Mouse (Mus musculus): ENCODE results near the gene Gm16253. TPM values are rescaled to one million over a fixed set of nuclear protein-coding genes. Genes with fewer than 3 reads are reported as not detected.

Gm16253 gene
- polyA plus RNA-seq, 1 experiment from 2014 or later, result 1.5 TPM

- no peak overlapping the region for H3K4me3 ChIP-seq (ENCODE audit: low read depth, low read length)
- 75% methylated on average over 8 of the region's 8 CpGs for WGBS (ENCODE audit: insufficient replicate concordance)
- peaks cover 13% of the 10 kb centered on the region for H3K4me1 ChIP-seq (ENCODE audit: control insufficient read depth, insufficient read depth, low read length)
- H3K27ac ChIP-seq (ENCODE audit: low read depth, low read length), result no peak overlapping the region
- H3K27me3 ChIP-seq (ENCODE audit: control insufficient read depth, insufficient read depth, low read length), result no peaks in the 10 kb centered on the region
- ATAC-seq (replicated peaks; ENCODE audit: insufficient number of reproducible peaks, low FRiP score, low TSS enrichment), result no peak
- no peak overlapping the region for H3K9ac ChIP-seq (ENCODE audit: low read depth, low read length)
- no peaks in the 10 kb centered on the region for H3K9me3 ChIP-seq (replicated peaks; ENCODE audit: control insufficient read depth, low read length)
- H3K36me3 ChIP-seq (ENCODE audit: control insufficient read depth, insufficient read depth, low read length), result no peaks in the 10 kb centered on the region
- no peak overlapping the region for H3K4me2 ChIP-seq
These were observed 9.9 kb upstream of the Gm16253 start for GRCm38 (mm10) chr3:96566661-96567450.

- H3K4me2 ChIP-seq, result no peak overlapping the region
- H3K9ac ChIP-seq (ENCODE audit: low read depth, low read length), result no peak overlapping the region
- no peaks in the 10 kb centered on the region for H3K27me3 ChIP-seq (ENCODE audit: control insufficient read depth, insufficient read depth, low read length)
- ATAC-seq (replicated peaks; ENCODE audit: insufficient number of reproducible peaks, low FRiP score, low TSS enrichment), result no peak
- no peak overlapping the region for H3K27ac ChIP-seq (ENCODE audit: low read depth, low read length)
- H3K4me1 ChIP-seq (ENCODE audit: control insufficient read depth, insufficient read depth, low read length), result peaks cover 17% of the 10 kb centered on the region
- no peaks in the 10 kb centered on the region for H3K36me3 ChIP-seq (ENCODE audit: control insufficient read depth, insufficient read depth, low read length)
- H3K4me3 ChIP-seq (ENCODE audit: low read depth, low read length), result no peak overlapping the region
- 76% methylated on average over 8 of the region's 8 CpGs for WGBS (ENCODE audit: insufficient replicate concordance)
- no peaks in the 10 kb centered on the region for H3K9me3 ChIP-seq (replicated peaks; ENCODE audit: control insufficient read depth, low read length)
These were observed 8.2 kb upstream of the Gm16253 start for GRCm38 (mm10) chr3:96568605-96569004.

GRCm38 (mm10) chr3:96569506-96569905, 7.3 kb upstream of the Gm16253 start:
- no peak overlapping the region for H3K4me2 ChIP-seq
- no peaks in the 10 kb centered on the region for H3K36me3 ChIP-seq (ENCODE audit: control insufficient read depth, insufficient read depth, low read length)
- no peak overlapping the region for H3K4me3 ChIP-seq (ENCODE audit: low read depth, low read length)
- no peaks in the 10 kb centered on the region for H3K9me3 ChIP-seq (replicated peaks; ENCODE audit: control insufficient read depth, low read length)
- no peak for ATAC-seq (replicated peaks; ENCODE audit: insufficient number of reproducible peaks, low FRiP score, low TSS enrichment)
- 84% methylated on average over 13 of the region's 13 CpGs for WGBS (ENCODE audit: insufficient replicate concordance)
- H3K27ac ChIP-seq (ENCODE audit: low read depth, low read length), result no peak overlapping the region
- peaks cover 21% of the 10 kb centered on the region for H3K4me1 ChIP-seq (ENCODE audit: control insufficient read depth, insufficient read depth, low read length)
- no peaks in the 10 kb centered on the region for H3K27me3 ChIP-seq (ENCODE audit: control insufficient read depth, insufficient read depth, low read length)
- no peak overlapping the region for H3K9ac ChIP-seq (ENCODE audit: low read depth, low read length)

GRCm38 (mm10) chr3:96569966-96570605, 6.7 kb upstream of the Gm16253 start:
- no peak for ATAC-seq (replicated peaks; ENCODE audit: insufficient number of reproducible peaks, low FRiP score, low TSS enrichment)
- Histone ChIP-seq H3K9me3 (replicated peaks; ENCODE audit: control insufficient read depth, low read length) (no peaks in the 10 kb centered on the region), H3K27me3 (ENCODE audit: control insufficient read depth, insufficient read depth, low read length) (no peaks in the 10 kb centered on the region), H3K27ac (ENCODE audit: low read depth, low read length) (no peak overlapping the region), H3K36me3 (ENCODE audit: control insufficient read depth, insufficient read depth, low read length) (no peaks in the 10 kb centered on the region), H3K4me1 (ENCODE audit: control insufficient read depth, insufficient read depth, low read length) (peaks cover 21% of the 10 kb centered on the region), H3K9ac (ENCODE audit: low read depth, low read length) (no peak overlapping the region), H3K4me2 (no peak overlapping the region), H3K4me3 (ENCODE audit: low read depth, low read length) (no peak overlapping the region)
- WGBS (ENCODE audit: insufficient replicate concordance), result 76% methylated on average over 11 of the region's 11 CpGs

- no peaks in the 10 kb centered on the region for H3K36me3 ChIP-seq (ENCODE audit: control insufficient read depth, insufficient read depth, low read length)
- peak overlapping the region; percentile 50 for H3K27ac ChIP-seq (ENCODE audit: low read depth, low read length)
- no peaks in the 10 kb centered on the region for H3K9me3 ChIP-seq (replicated peaks; ENCODE audit: control insufficient read depth, low read length)
- no peak overlapping the region for H3K9ac ChIP-seq (ENCODE audit: low read depth, low read length)
- no peak overlapping the region for H3K4me3 ChIP-seq (ENCODE audit: low read depth, low read length)
- ATAC-seq (replicated peaks; ENCODE audit: insufficient number of reproducible peaks, low FRiP score, low TSS enrichment), result no peak
- no peaks in the 10 kb centered on the region for H3K27me3 ChIP-seq (ENCODE audit: control insufficient read depth, insufficient read depth, low read length)
- 59% methylated on average over 7 of the region's 7 CpGs for WGBS (ENCODE audit: insufficient replicate concordance)
- no peak overlapping the region for H3K4me2 ChIP-seq
- H3K4me1 ChIP-seq (ENCODE audit: control insufficient read depth, insufficient read depth, low read length), result peaks cover 25% of the 10 kb centered on the region
These were observed 6.1 kb upstream of the Gm16253 start for GRCm38 (mm10) chr3:96570643-96571042.

- no peak overlapping the region for H3K4me3 ChIP-seq (ENCODE audit: low read depth, low read length)
- H3K27ac ChIP-seq (ENCODE audit: low read depth, low read length), result no peak overlapping the region
- whole genome bisulfite sequencing (ENCODE audit: insufficient replicate concordance), result 67% methylated on average over 2 of the region's 2 CpGs
- H3K4me1 ChIP-seq (ENCODE audit: control insufficient read depth, insufficient read depth, low read length), result peaks cover 32% of the 10 kb centered on the region
- H3K9ac ChIP-seq (ENCODE audit: low read depth, low read length), result no peak overlapping the region
- H3K36me3 ChIP-seq (ENCODE audit: control insufficient read depth, insufficient read depth, low read length), result no peaks in the 10 kb centered on the region
- H3K4me2 ChIP-seq, result no peak overlapping the region
- H3K9me3 ChIP-seq (replicated peaks; ENCODE audit: control insufficient read depth, low read length), result no peaks in the 10 kb centered on the region
- no peak for ATAC-seq (replicated peaks; ENCODE audit: insufficient number of reproducible peaks, low FRiP score, low TSS enrichment)
- no peaks in the 10 kb centered on the region for H3K27me3 ChIP-seq (ENCODE audit: control insufficient read depth, insufficient read depth, low read length)
These were observed 5.4 kb upstream of the Gm16253 start for GRCm38 (mm10) chr3:96571336-96571735.

GRCm38 (mm10) chr3:96571896-96572698, 4.7 kb upstream of the Gm16253 start:
- Histone ChIP-seq H3K4me1 (ENCODE audit: control insufficient read depth, insufficient read depth, low read length) (peaks cover 38% of the 10 kb centered on the region), H3K27ac (ENCODE audit: low read depth, low read length) (0 out of 2 replicates have a peak overlapping the region, but pooled peaks have one; percentile 29), H3K9ac (ENCODE audit: low read depth, low read length) (no peak overlapping the region), H3K9me3 (replicated peaks; ENCODE audit: control insufficient read depth, low read length) (no peaks in the 10 kb centered on the region), H3K4me3 (ENCODE audit: low read depth, low read length) (no peak overlapping the region), H3K4me2 (0 out of 2 replicates have a peak overlapping the region, but pooled peaks have one; percentile 4), H3K27me3 (ENCODE audit: control insufficient read depth, insufficient read depth, low read length) (no peaks in the 10 kb centered on the region), H3K36me3 (ENCODE audit: control insufficient read depth, insufficient read depth, low read length) (no peaks in the 10 kb centered on the region)
- 65% methylated on average over 16 of the region's 16 CpGs for WGBS (ENCODE audit: insufficient replicate concordance)
- ATAC-seq (replicated peaks; ENCODE audit: insufficient number of reproducible peaks, low FRiP score, low TSS enrichment), result no peak
